8 mouse cellular contexts compared by ENCODE assay signal in the genomic region with DNA sequence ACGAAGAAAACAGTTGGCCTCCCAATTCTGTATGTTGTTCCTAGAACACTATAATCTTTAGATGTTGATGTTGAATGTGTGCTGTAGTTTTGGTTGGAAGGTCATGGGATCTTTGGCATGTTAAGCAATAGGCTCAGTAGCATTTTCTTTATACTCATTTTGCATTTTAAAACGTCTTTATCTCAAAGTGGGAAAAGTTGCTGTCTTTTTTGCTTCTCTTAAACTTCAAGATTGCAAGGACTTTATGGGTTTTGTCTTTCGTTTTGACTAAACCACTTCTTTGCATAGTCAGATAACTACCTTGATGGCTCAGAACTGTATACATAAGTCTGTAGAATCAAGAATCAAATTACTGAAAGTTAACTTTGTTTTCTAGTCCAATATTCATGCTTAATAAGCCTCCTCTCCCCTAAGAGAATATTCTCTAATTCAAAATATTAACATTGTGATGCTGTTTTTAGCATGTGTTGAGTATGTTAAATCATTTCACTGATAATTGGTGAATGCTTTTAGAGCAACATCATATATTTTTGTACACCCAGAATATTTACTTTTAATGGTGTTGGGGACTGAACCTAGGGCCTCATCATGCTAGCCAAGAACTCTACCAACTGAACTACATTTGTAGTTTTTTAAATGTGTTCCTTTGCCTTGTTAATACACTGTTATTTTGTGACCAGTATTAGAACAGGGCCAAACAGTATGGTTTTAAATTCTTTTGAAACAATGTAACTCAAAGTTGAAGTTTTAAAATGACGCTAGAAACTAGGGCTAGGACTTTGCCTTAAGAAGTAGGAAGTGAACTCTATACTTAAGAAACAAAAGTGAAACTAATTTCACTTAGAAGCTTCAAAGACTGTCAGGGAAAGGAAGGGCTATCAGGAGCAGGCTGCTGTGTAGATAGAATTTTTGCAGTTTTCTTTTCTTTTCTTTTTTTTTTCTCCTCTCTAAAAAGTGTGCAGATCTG. TPM values are rescaled to one million over a fixed set of nuclear protein-coding genes. Genes with fewer than 3 reads are reported as not detected.
DNase-seq lines count a peak whose midpoint lies in the region; ATAC-seq and TF ChIP-seq lines count a peak whose summit lies in the region.

No protein-coding gene starts in this region.

- DNase-seq in lung, embryonic 14.5 days, result no peak
- DNase-seq in lung, postnatal 4 days, result no peak
- DNase-seq in forebrain, embryonic 14.5 days (ENCODE audit: low spot score), result no peak
- peak; percentile 50 for DNase-seq in splenic B cell, adult 2 months (ENCODE audit: low read depth, low spot score)
- no peak for DNase-seq in embryo, embryonic 11 days
- no peak for DNase-seq in cerebellum, postnatal 4 days (ENCODE audit: low spot score in 2 of 2)
- DNase-seq in cerebellum, adult 11-12 months, result no peak

- H3K9ac ChIP-seq in lung, embryonic 14.5 days, result 0 out of 2 replicates have a peak overlapping the region, but pooled peaks have one; percentile 94
- no peak overlapping the region for H3K9ac ChIP-seq in forebrain, embryonic 14.5 days (ENCODE audit: low read length)
- H3K9ac ChIP-seq in liver, embryonic 12.5 days, result peak overlapping the region; percentile 100

- ATAC-seq in lung, embryonic 14.5 days (ENCODE audit: insufficient read depth), result no peak
- no peak for ATAC-seq in forebrain, embryonic 14.5 days
- no peak for ATAC-seq in liver, embryonic 12.5 days

- TF ChIP-seq CTCF in lung, embryonic 14.5 days (IDR thresholded peaks at IDR 0.05; ENCODE audit: low read depth), result no peak

- H3K9me3 ChIP-seq in lung, embryonic 14.5 days (ENCODE audit: low read depth, low read length), result no peaks in the 10 kb centered on the region
- no peaks in the 10 kb centered on the region for H3K9me3 ChIP-seq in forebrain, embryonic 14.5 days (replicated peaks; ENCODE audit: control insufficient read depth, low read length)
- H3K9me3 ChIP-seq in liver, embryonic 12.5 days (replicated peaks), result no peaks in the 10 kb centered on the region

- H3K27me3 ChIP-seq in lung, embryonic 14.5 days (ENCODE audit: insufficient read depth, low read length), result no peaks in the 10 kb centered on the region
- H3K27me3 ChIP-seq in forebrain, embryonic 14.5 days (replicated peaks; ENCODE audit: control insufficient read depth, insufficient read depth, low read length), result no peaks in the 10 kb centered on the region
- no peaks in the 10 kb centered on the region for H3K27me3 ChIP-seq in liver, embryonic 12.5 days (replicated peaks)
- no peaks in the 10 kb centered on the region for H3K27me3 ChIP-seq in splenic B cell, adult 2 months (ENCODE audit: control insufficient read depth, insufficient read depth, low read length, poor library complexity, severe bottlenecking)

- H3K4me2 ChIP-seq in lung, embryonic 14.5 days, result peak overlapping the region; percentile 83
- H3K4me2 ChIP-seq in forebrain, embryonic 14.5 days (ENCODE audit: low read length), result peak overlapping the region; percentile 57
- peak overlapping the region; percentile 76 for H3K4me2 ChIP-seq in liver, embryonic 12.5 days

- no peaks in the 10 kb centered on the region for H3K36me3 ChIP-seq in lung, embryonic 14.5 days (ENCODE audit: insufficient read depth)
- no peaks in the 10 kb centered on the region for H3K36me3 ChIP-seq in forebrain, embryonic 14.5 days (ENCODE audit: control insufficient read depth, insufficient read depth, low read length)
- H3K36me3 ChIP-seq in liver, embryonic 12.5 days, result peaks cover 14% of the 10 kb centered on the region
- no peaks in the 10 kb centered on the region for H3K36me3 ChIP-seq in splenic B cell, adult 2 months (ENCODE audit: control insufficient read depth, insufficient read depth, low read length, poor library complexity, severe bottlenecking)

- H3K27ac ChIP-seq in lung, embryonic 14.5 days (ENCODE audit: low read depth), result no peak overlapping the region
- H3K27ac ChIP-seq in forebrain, embryonic 14.5 days (ENCODE audit: low read depth, low read length), result no peak overlapping the region
- peak overlapping the region; percentile 95 for H3K27ac ChIP-seq in liver, embryonic 12.5 days

- H3K4me3 ChIP-seq in lung, embryonic 14.5 days (ENCODE audit: low read depth, low read length), result peak overlapping the region; percentile 85
- H3K4me3 ChIP-seq in forebrain, embryonic 14.5 days (ENCODE audit: low read depth, low read length), result peak overlapping the region; percentile 82; the same call in 1 of the 2 replicates
- peak overlapping the region; percentile 91 for H3K4me3 ChIP-seq in liver, embryonic 12.5 days

- peaks cover 21% of the 10 kb centered on the region; the same call in 1 of the 2 replicates for H3K4me1 ChIP-seq in lung, embryonic 14.5 days (ENCODE audit: insufficient read depth)
- H3K4me1 ChIP-seq in forebrain, embryonic 14.5 days (ENCODE audit: control insufficient read depth, insufficient read depth, low read length), result peaks cover 11% of the 10 kb centered on the region
- peaks cover 46% of the 10 kb centered on the region for H3K4me1 ChIP-seq in liver, embryonic 12.5 days

- WGBS in lung, embryonic 14.5 days, result 44% methylated on average over 4 of the region's 4 CpGs
- WGBS in forebrain, embryonic 14.5 days, result 62% methylated on average over 4 of the region's 4 CpGs
- WGBS in liver, embryonic 12.5 days (ENCODE audit: insufficient replicate concordance), result 20% methylated on average over 4 of the region's 4 CpGs

RNA-seq across cellular contexts. Expression of a gene that starts 2.2 kb away (rescaled TPM):
- polyA plus RNA-seq in lung, embryonic 14.5 days (2014; fragmentation: Nextera tagmentation; extraction: Ambion mirVana), result 25.8 and 26.4 TPM in 2 replicates
- polyA plus RNA-seq in forebrain, embryonic 14.5 days (2014; fragmentation: Nextera tagmentation; extraction: Ambion mirVana), result 10.9 and 12.4 TPM in 2 replicates
- polyA plus RNA-seq in liver, embryonic 12.5 days (2016; fragmentation: Nextera tagmentation; extraction: Ambion mirVana), result 63.9 and 67.6 TPM in 2 replicates
